Mouse (Mus musculus) ES-E14 (cell line): ENCODE results near the gene Mecr. TPM values are rescaled to one million over a fixed set of nuclear protein-coding genes. Genes with fewer than 3 reads are reported as not detected.

ENCODE experiments used
- DNase-seq: peaks from one replicate; pipeline ENCODE4 v3.0.0-alpha.2; 2013; ENCODE audit warnings: low read depth, low spot score
- H3K27ac ChIP-seq: 2 replicates; pipeline ENCODE4 v1.5.1; 2012; ENCODE audit warnings: low read depth, mild to moderate bottlenecking, low read length, moderate library complexity, mixed read lengths; ENCODE audit not compliant: poor library complexity, insufficient read depth, severe bottlenecking
- H3K36me3 ChIP-seq: 2 replicates; pipeline ENCODE4 v1.6.1; 2012; ENCODE audit warnings: mild to moderate bottlenecking, low read length, moderate library complexity, mixed read lengths; ENCODE audit not compliant: control insufficient read depth, poor library complexity, insufficient read depth, severe bottlenecking
- H3K4me1 ChIP-seq, 2 experiments: fragments of 150-350 bp in 1 of 2; sonication (generic) in 1 of 2; 2 replicates each; pipeline ENCODE4 v1.6.1; 2012; ENCODE audit warnings: low read length in 2 of 2, mild to moderate bottlenecking in 1 of 2, mixed read lengths in 1 of 2; ENCODE audit not compliant: control insufficient read depth in 2 of 2, insufficient read depth in 2 of 2, poor library complexity in 1 of 2
- H3K4me3 ChIP-seq, 2 experiments: fragments of 150-350 bp in 1 of 2; sonication (generic) in 1 of 2; 2 replicates each; pipeline ENCODE4 v1.5.1; 2012; ENCODE audit warnings: low read length in 2 of 2, low read depth in 1 of 2, mild to moderate bottlenecking in 1 of 2, mixed read lengths in 1 of 2; ENCODE audit not compliant: insufficient read depth in 1 of 2, poor library complexity in 1 of 2, severe bottlenecking in 1 of 2
- H3K9ac ChIP-seq: 2 replicates; pipeline ENCODE4 v1.6.1; 2012; ENCODE audit warnings: low read depth, mild to moderate bottlenecking, low read length, mixed read lengths; ENCODE audit not compliant: poor library complexity, insufficient read depth, severe bottlenecking
- H3K9me3 ChIP-seq: fragments of 150-350 bp; sonication (generic); 2 replicates; pipeline ENCODE4 v1.6.1; 2012; ENCODE audit warnings: low read depth, mild to moderate bottlenecking, low read length; ENCODE audit not compliant: control insufficient read depth, insufficient read depth
- CHD2 ChIP-seq: IDR thresholded peaks from 2 replicates; pipeline ENCODE4 v1.6.1; 2014; ENCODE audit warnings: mild to moderate bottlenecking, low read depth, low read length, inconsistent platforms
- HCFC1 ChIP-seq: IDR thresholded peaks from 2 replicates; pipeline ENCODE4 v1.6.1; 2012; ENCODE audit warnings: low read length, inconsistent platforms, borderline replicate concordance; ENCODE audit not compliant: insufficient read depth
- MAFK ChIP-seq: IDR thresholded peaks from 2 replicates; pipeline ENCODE4 v1.6.1; 2014; ENCODE audit warnings: mild to moderate bottlenecking, low read depth, low read length, inconsistent platforms; ENCODE audit not compliant: insufficient read depth
- ZC3H11A ChIP-seq: IDR thresholded peaks from 2 replicates; pipeline ENCODE4 v1.6.1; 2012; ENCODE audit warnings: low read depth, mild to moderate bottlenecking, inconsistent platforms, low read length, borderline replicate concordance
- ZNF384 ChIP-seq: IDR thresholded peaks from 2 replicates; pipeline ENCODE4 v1.6.1; 2012; ENCODE audit warnings: low read depth, low read length, inconsistent platforms
- in situ Hi-C, 2 experiments: fragments of 600-800 bp; cut with MboI; formaldehyde crosslinking; loops; one replicate each; pipeline ENCODE4 v1.15.1; 2025; ENCODE audit warnings: low sequenced_read_pairs in 2 of 2, inconsistent platforms in 1 of 2; ENCODE audit not compliant: unreplicated experiment in 2 of 2
- total RNA-seq: library from RNA; depleted of rRNA; stranded (reverse); fragments of 300-350 nt; gene quantifications from 2 replicates; pipeline ENCODE4 v1.2.3, GENCODE M21; 2012

Gene Mecr
- total RNA-seq, 1 experiment = 31.2 TPM

GRCm38 (mm10) chr4:131906423-131906822 lies 63.2 kb downstream of the Mecr start:
- peaks cover 2 to 6% of the 10 kb centered on the region in 2 experiments; a peak in 2 of 4 replicates for H3K4me1 ChIP-seq
- peaks cover 8% of the 10 kb centered on the region; the same call in 1 of the 2 replicates for H3K36me3 ChIP-seq
- H3K27ac ChIP-seq = no peak overlapping the region
- no peak for DNase-seq
- in situ Hi-C loops = no loop called here
- TF ChIP-seq CHD2 = no peak
- TF ChIP-seq ZC3H11A = no peak
- no peak for TF ChIP-seq HCFC1
- TF ChIP-seq MAFK = no peak
- TF ChIP-seq ZNF384 = no peak
- no peaks in the 10 kb centered on the region for H3K9me3 ChIP-seq
- no peak overlapping the region for H3K4me3 ChIP-seq
- H3K9ac ChIP-seq = no peak overlapping the region

- in situ Hi-C loops = no loop called here
- peaks cover 3 to 8% of the 10 kb centered on the region in 2 experiments; a peak in 2 of 4 replicates for H3K4me1 ChIP-seq
Measured at GRCm38 (mm10) chr4:131907912-131908311, 64.6 kb downstream of the Mecr start.

GRCm38 (mm10) chr4:131910237-131910994 lies 67.1 kb downstream of the Mecr start:
- Histone ChIP-seq H3K9me3 (no peaks in the 10 kb centered on the region), H3K4me1 (peaks cover 7 to 13% of the 10 kb centered on the region in 2 experiments; a peak in 3 of 4 replicates), H3K36me3 (no peaks in the 10 kb centered on the region), H3K9ac (no peak overlapping the region), H3K4me3 (no peak overlapping the region), H3K27ac (no peak overlapping the region)
- in situ Hi-C loops = no loop called here
- no peak for DNase-seq
- no peak for TF ChIP-seq ZNF384
- TF ChIP-seq MAFK = no peak
- no peak for TF ChIP-seq HCFC1
- no peak for TF ChIP-seq ZC3H11A
- no peak for TF ChIP-seq CHD2

More at GRCm38 (mm10) chr4:131907912-131908311, 64.6 kb downstream of the Mecr start:
- Histone ChIP-seq H3K4me3 (no peak overlapping the region), H3K27ac (no peak overlapping the region), H3K36me3 (no peaks in the 10 kb centered on the region), H3K9me3 (no peaks in the 10 kb centered on the region), H3K9ac (no peak overlapping the region)
- DNase-seq = no peak
- TF ChIP-seq ZC3H11A = no peak; the same call in 1 of the 2 replicates
- TF ChIP-seq CHD2 = no peak
- no peak for TF ChIP-seq HCFC1
- no peak for TF ChIP-seq ZNF384
- TF ChIP-seq MAFK = no peak

GRCm38 (mm10) chr4:131911521-131911920 lies 68.3 kb downstream of the Mecr start:
- no peak overlapping the region for H3K27ac ChIP-seq
- no peak overlapping the region for H3K4me3 ChIP-seq
- no peak overlapping the region for H3K9ac ChIP-seq
- no peak for TF ChIP-seq CHD2
- no peak for TF ChIP-seq HCFC1
- TF ChIP-seq ZC3H11A = no peak
- TF ChIP-seq ZNF384 = no peak
- TF ChIP-seq MAFK = no peak
- H3K9me3 ChIP-seq = no peaks in the 10 kb centered on the region
- peaks cover 7 to 13% of the 10 kb centered on the region in 2 experiments; a peak in 3 of 4 replicates for H3K4me1 ChIP-seq
- H3K36me3 ChIP-seq = no peaks in the 10 kb centered on the region
- in situ Hi-C loops = no loop called here
- DNase-seq = no peak
